Mouse (Mus musculus) bone marrow macrophage, adult 2 months (primary cell): ENCODE data around the gene Rab11a.

Source experiments
- CTCF ChIP-seq: IDR thresholded peaks from 2 replicates; pipeline ENCODE4 v1.5.1; 2012; ENCODE audit warnings: low read depth, mild to moderate bottlenecking, low read length, moderate library complexity
- POLR2A ChIP-seq: IDR thresholded peaks from 2 replicates; pipeline ENCODE4 v1.6.1; 2012; ENCODE audit warnings: mild to moderate bottlenecking, low read depth, low read length, borderline replicate concordance

DNA sequence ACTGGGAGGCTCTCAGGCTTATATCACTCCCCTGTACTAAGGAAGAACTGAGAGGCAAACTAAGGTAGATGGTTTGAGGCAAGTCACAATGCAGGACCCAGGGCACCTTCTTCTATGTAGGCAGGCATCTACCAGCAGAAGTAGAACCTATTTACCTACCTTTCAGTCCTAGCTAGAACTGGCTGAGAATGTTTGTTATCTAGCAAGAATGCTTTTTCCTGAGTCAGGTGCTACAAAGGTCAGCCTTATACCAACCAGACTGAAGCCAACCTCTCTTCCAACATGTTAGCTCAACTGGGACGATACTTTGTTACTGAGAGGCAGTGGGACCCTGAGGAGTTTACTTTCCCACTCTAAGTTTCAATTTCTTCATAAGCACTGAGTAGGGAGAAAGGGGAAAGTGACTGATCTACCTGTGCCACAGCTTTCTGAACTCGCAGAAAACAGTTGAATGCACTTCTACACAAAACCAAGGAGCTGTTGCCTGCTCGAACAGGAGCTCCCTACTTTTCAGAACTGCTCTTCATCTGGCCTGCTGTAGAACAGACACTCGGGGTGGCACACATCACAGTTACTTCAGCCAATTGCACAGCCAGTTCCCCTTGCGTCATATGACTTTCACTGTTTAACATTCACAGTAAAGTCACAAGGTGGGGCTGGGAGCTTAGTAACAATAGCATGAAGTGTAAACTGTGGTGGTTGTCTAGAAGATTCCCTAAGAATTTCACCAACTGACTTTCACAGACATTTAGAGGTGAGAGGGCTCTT is 33.3 kb downstream of the Rab11a start:
- no peak for TF ChIP-seq CTCF
- TF ChIP-seq POLR2A = no peak
